Mouse (Mus musculus): Measurements from ENCODE around the gene Ppp2r2d.

DNA sequence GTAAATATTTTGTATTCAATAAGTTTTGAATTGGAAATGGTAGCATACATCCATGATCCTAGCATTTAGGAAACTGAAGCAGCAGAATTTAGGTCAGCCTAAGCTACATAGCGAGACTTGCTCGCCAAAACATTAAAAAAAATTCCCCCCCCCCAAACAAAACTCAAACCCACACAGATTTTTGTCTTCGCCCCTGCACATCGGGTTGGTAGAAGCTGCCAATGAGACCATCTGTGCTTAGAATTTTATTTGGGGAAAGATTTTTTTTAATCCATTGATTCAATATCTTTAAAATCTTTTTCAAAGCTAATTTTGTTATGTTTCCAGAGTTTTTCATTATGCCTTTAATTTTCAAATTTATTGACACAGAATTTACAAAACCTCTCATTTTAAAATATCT is 82.6 kb downstream of the Ppp2r2d start:
- no peak for TF ChIP-seq ZNF384 (IDR thresholded peaks at IDR 0.05; ENCODE audit: low read depth, low read length)
- no peak for TF ChIP-seq HCFC1 (IDR thresholded peaks at IDR 0.05; ENCODE audit: borderline replicate concordance, insufficient read depth, low read length)
- TF ChIP-seq ZC3H11A (IDR thresholded peaks at IDR 0.05; ENCODE audit: borderline replicate concordance, low read depth, low read length): no peak

Measured in ES-E14 (cell line).